Mouse (Mus musculus) midbrain, postnatal 0 days (tissue): ENCODE results near the gene Fbln7. TPM values are rescaled to one million over a fixed set of nuclear protein-coding genes. Genes with fewer than 3 reads are reported as not detected.

Experiments used
- ATAC-seq: fragments of 200-750 bp; cut with Nextera tagmentation; 2 replicates; pipeline ENCODE4 v1.8.0; 2017; ENCODE audit warnings: moderate number of reproducible peaks, mild to moderate bottlenecking, moderate TSS enrichment, moderate library complexity; ENCODE audit not compliant: low FRiP score
- DNase-seq: peaks from one replicate; pipeline ENCODE4 v3.0.0-alpha.2; 2015; ENCODE audit warnings: low spot score
- H3K27ac ChIP-seq: fragments of 300-500 bp; sonication (generic); 2 replicates; pipeline ENCODE4 v1.5.1; 2014; ENCODE audit warnings: low read depth, mild to moderate bottlenecking, low read length, mixed read lengths
- H3K27me3 ChIP-seq: fragments of 300-500 bp; sonication (generic); 2 replicates; pipeline ENCODE4 v1.6.1; 2014; ENCODE audit warnings: low read length, control low read depth, mixed read lengths; ENCODE audit not compliant: insufficient read depth
- H3K36me3 ChIP-seq: fragments of 300-500 bp; sonication (generic); 2 replicates; pipeline ENCODE4 v1.6.1; 2014; ENCODE audit warnings: low read length, control low read depth, mixed read lengths; ENCODE audit not compliant: insufficient read depth
- H3K4me1 ChIP-seq: fragments of 300-500 bp; sonication (generic); 2 replicates; pipeline ENCODE4 v1.6.1; 2014; ENCODE audit warnings: mild to moderate bottlenecking, control low read depth, antibody characterized with exemption, low read length, mixed read lengths; ENCODE audit not compliant: insufficient read depth
- H3K4me2 ChIP-seq: fragments of 300-500 bp; sonication (generic); 2 replicates; pipeline ENCODE4 v1.6.1; 2014; ENCODE audit warnings: low read depth, mild to moderate bottlenecking, low read length, mixed read lengths; ENCODE audit not compliant: poor library complexity, severe bottlenecking
- H3K4me3 ChIP-seq: fragments of 300-500 bp; sonication (generic); 2 replicates; pipeline ENCODE4 v1.5.1; 2014; ENCODE audit warnings: low read depth, mild to moderate bottlenecking, low read length, moderate library complexity
- H3K9ac ChIP-seq: fragments of 300-500 bp; sonication (generic); replicated peaks from 2 replicates; pipeline ENCODE4 v1.6.1; 2014; ENCODE audit warnings: mild to moderate bottlenecking, low read length, moderate library complexity, mixed read lengths; ENCODE audit not compliant: poor library complexity, severe bottlenecking
- H3K9me3 ChIP-seq: fragments of 300-500 bp; sonication (generic); 2 replicates; pipeline ENCODE4 v1.6.1; 2016; ENCODE audit warnings: low read length, control low read depth
- CTCF ChIP-seq: IDR thresholded peaks from 2 replicates; pipeline ENCODE4 v1.5.1; 2016; ENCODE audit warnings: antibody characterized with exemption, mild to moderate bottlenecking
- WGBS: fragments of 180-500 bp; shearing (Covaris S2); extraction: QIAGEN DNeasy Blood & Tissue Kit; methylation state at CpG from one replicate; pipeline ENCODE4 v1.1.7; 2014; 5-methylcytosine and 5-hydroxymethylcytosine counted together
- polyA plus RNA-seq: library from polyadenylated mRNA; unstranded; fragments of >200 nt; fragmentation: Nextera tagmentation; extraction: Ambion mirVana; gene quantifications from 2 replicates; pipeline ENCODE4 v1.2.1, GENCODE M21; 2015
- total RNA-seq: library from RNA; depleted of rRNA; stranded (reverse); fragments of >200 nt; gene quantifications from 2 replicates; pipeline ENCODE4 v1.2.3, GENCODE M21; 2014; rRNA removed

Fbln7 gene
- total RNA-seq (3.2 and 6.3 TPM in 2 replicates), polyA plus RNA-seq (4.2 and 4.8 TPM in 2 replicates)

DNA sequence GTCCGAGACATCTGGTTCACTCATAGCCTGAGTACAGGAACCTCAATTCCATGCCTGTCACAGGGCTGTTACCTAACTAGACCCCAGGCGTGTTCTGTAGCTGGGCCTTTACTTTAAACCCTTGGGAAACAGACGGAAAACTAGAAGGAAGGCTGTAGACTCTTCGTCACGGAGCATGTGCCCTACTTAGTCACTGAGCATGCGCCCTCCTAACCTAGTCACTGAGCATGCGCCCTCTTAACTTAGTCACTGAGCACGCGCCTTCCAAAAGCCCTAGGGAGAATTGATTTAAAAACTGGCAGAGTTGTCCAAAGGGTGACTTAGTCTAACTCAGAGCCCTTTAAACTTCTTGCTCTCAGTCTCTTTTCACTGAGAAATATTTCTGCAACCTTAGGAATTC is at the start of gene Fbln7:
Gene Fbln7, plus strand, starts transcription at position 346 of the 400 bp plus-strand sequence.
- 91% methylated on average over 9 of the region's 9 CpGs for WGBS
- no peak for ATAC-seq
- no peaks in the 10 kb centered on the region for H3K9me3 ChIP-seq
- TF ChIP-seq CTCF = no peak
- H3K4me3 ChIP-seq = peak within 1 kb of the TSS; percentile 52
- peak within 1 kb of the TSS; percentile 97 for H3K4me2 ChIP-seq
- H3K27me3 ChIP-seq = peaks cover 8% of the 10 kb centered on the region
- H3K27ac ChIP-seq = no peak within 1 kb of the TSS
- H3K4me1 ChIP-seq = no peaks in the 10 kb centered on the region
- DNase-seq = no peak
- H3K9ac ChIP-seq = peak within 1 kb of the TSS; percentile 50
- no peaks in the 10 kb centered on the region for H3K36me3 ChIP-seq

DNA sequence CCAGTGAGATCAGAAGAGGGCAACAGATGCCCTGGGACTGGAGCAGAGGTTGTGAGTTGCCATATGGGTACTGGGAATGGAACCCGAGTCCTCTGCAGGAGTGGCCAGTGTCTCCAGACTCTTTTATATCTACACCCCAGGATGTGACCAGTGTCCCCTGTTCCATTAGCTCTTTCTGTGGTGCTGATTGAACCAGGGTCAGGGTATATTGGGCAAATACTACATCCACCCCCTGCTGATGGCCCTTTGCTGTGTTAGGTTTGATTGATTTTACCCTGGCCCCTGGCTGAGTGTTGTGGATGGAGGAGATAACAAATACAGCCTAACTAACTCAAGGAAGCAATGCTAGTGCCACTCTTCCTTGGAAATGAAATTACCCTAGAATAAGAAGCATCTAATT is 46.5 kb upstream of the Fbln7 start:
- no peak overlapping the region for H3K4me2 ChIP-seq
- TF ChIP-seq CTCF = no peak
- no peaks in the 10 kb centered on the region for H3K36me3 ChIP-seq
- H3K27ac ChIP-seq = no peak overlapping the region
- WGBS = 75% methylated on average over 1 of the region's 1 CpGs
- H3K9ac ChIP-seq = no peak overlapping the region
- no peak for DNase-seq
- H3K27me3 ChIP-seq = no peaks in the 10 kb centered on the region
- H3K9me3 ChIP-seq = no peaks in the 10 kb centered on the region
- H3K4me1 ChIP-seq = no peaks in the 10 kb centered on the region; the same call in 1 of the 2 replicates
- no peak for ATAC-seq
- H3K4me3 ChIP-seq = no peak overlapping the region

DNA sequence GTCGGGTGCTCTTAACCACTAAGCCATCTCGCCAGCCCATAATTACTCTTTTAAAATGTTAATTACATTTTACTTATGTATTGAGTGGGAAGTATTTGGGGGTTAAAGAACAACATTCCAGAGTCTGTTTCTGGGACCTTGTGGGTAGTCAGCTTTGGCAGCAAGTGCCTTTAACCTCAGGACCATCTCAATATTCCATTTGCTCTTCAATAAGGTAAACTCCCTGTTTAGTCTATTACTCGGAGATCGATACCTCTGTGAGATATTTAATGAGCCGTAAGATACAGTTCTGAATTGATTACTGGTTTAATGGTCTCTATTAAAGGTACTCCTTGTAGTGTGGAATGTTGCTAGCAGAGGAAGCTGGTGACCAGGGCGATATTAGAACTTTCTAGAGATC is 45.9 kb upstream of the Fbln7 start:
- DNase-seq = no peak
- Histone ChIP-seq H3K4me2 (peak overlapping the region; percentile 69), H3K27me3 (no peaks in the 10 kb centered on the region), H3K4me1 (no peaks in the 10 kb centered on the region; the same call in 1 of the 2 replicates), H3K4me3 (peak overlapping the region; percentile 84; the same call in 1 of the 2 replicates), H3K9me3 (no peaks in the 10 kb centered on the region), H3K27ac (no peak overlapping the region), H3K9ac (no peak overlapping the region), H3K36me3 (no peaks in the 10 kb centered on the region)
- no peak for TF ChIP-seq CTCF
- WGBS = 47% methylated on average over 6 of the region's 6 CpGs
- no peak for ATAC-seq

DNA sequence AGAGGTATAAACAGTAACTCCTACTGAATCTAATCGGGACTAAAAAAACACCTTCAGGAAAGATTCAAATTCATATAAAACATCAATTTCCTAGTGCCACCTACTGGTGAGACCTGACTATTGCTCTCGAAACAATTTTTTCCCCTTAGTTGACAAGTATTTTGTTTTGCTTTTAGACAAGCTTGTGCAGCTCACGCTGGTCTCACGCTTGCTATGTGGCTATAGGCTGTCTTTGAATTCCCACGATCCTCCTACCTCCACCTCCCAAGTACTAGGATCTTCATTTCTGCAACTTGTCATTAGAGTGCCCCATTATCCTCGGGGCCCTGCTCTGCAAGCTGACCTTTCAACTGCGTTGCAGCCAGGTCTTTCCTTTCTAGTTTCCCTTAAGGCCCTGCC is 45.4 kb upstream of the Fbln7 start:
- Histone ChIP-seq H3K27me3 (no peaks in the 10 kb centered on the region), H3K4me2 (peak overlapping the region; percentile 69), H3K9me3 (no peaks in the 10 kb centered on the region), H3K36me3 (no peaks in the 10 kb centered on the region), H3K4me3 (peak overlapping the region; percentile 84), H3K4me1 (no peaks in the 10 kb centered on the region; the same call in 1 of the 2 replicates), H3K9ac (0 out of 2 replicates have a peak overlapping the region, but pooled peaks have one; percentile 84), H3K27ac (peak overlapping the region; percentile 88)
- TF ChIP-seq CTCF = peak; percentile 85
- DNase-seq (peak; percentile 88), ATAC-seq (peak; percentile 45)
- WGBS = 0% methylated on average over 7 of the region's 7 CpGs

DNA sequence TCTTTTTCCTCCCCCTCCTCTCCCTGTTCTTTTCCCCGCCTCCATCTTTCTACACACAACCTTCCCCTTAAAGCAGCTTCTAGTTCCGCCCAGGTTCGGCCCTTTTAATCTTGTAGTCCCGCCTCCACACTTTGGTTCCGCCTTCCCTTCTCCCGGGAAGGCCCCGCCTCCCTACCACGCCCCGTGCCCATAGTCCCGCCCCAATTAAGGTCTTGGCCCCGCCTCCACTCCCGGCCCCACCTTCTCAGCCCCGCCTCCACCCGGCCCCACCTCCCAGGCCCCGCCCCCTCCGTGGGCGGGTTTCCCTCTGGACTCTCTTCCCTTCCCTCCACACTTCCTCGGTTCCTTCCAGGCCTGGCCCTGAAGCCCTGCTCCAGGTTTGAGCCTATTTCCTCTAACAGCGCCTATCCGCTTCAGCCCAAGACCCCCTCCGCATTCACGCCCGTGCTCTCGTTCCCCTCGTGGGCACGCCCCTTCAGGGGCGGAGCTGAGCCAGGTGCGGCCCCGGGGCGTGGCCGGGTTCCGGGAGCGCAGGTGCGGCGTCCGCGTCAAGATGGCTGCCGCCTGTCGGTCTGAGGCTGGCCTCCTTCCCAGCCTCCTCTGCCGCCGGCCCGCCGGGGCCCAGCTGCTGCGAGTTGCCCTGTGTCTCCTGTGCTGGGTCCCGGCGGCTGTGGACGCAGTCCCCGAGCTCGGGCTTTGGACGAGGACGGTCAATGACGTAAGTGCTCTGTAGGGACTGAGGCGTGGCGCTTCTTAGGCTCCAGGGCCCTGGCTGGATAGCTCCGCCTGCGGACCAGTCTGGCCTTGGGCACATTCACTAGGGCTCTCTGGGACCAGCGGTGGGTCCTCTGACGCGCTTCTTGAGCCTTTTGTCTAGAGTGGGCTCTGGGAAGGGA is 44.7 kb upstream of the Fbln7 start, which contains the start of gene Tmem87b:
Gene Tmem87b, plus strand, starts transcription at position 333 of the 896 bp plus-strand sequence.
- no peaks in the 10 kb centered on the region for H3K27me3 ChIP-seq
- peak; percentile 37 for TF ChIP-seq CTCF
- ATAC-seq (peak; percentile 95), DNase-seq (peak; percentile 98)
- peak within 1 kb of the TSS; percentile 84 for H3K9ac ChIP-seq
- under 1% methylated on average over 59 of the region's 59 CpGs for WGBS
- H3K27ac ChIP-seq = peak within 1 kb of the TSS; percentile 88
- peak within 1 kb of the TSS; percentile 69 for H3K4me2 ChIP-seq
- no peaks in the 10 kb centered on the region for H3K36me3 ChIP-seq
- peak within 1 kb of the TSS; percentile 84 for H3K4me3 ChIP-seq
- no peaks in the 10 kb centered on the region; the same call in 1 of the 2 replicates for H3K4me1 ChIP-seq
- no peaks in the 10 kb centered on the region for H3K9me3 ChIP-seq
